Comparison of ENCODE assay signal across 21 mouse cellular contexts in genomic region chr4:110172028-110172427, GRCm38 (mm10).
A peak's percentile ranks its signal among the peaks of the same experiment; 100 is the strongest.
DNase-seq lines count a peak whose midpoint lies in the region; ATAC-seq and TF ChIP-seq lines count a peak whose summit lies in the region.
"Had no signal": no experiment of that assay in that cellular context is flagged by ENCODE, and none has a peak within 500 bp of the region (broad histone marks: within the 10 kb centered on the region; RNA-seq: fewer than 3 reads in every experiment).

No protein-coding gene starts in this region.

- POLR2A ChIA-PET in Patski (lab: Charles Lee) = no interaction called here

- TF ChIP-seq CTCF in Patski (IDR thresholded peaks at IDR 0.05) = no peak

- H3K27me3 ChIP-seq in Patski = no peaks in the 10 kb centered on the region

- ATAC-seq in Patski = peak; percentile 65
- ATAC-seq: activated CD4-positive, CD25-positive, alpha-beta regulatory T cell, adult 4 months; CD4-positive, CD25-positive, alpha-beta regulatory T cell, adult 4 months had no signal

- intact Hi-C loops in heart, postnatal 10 days (cut with DNase I) = no loop called here

- peak; percentile 56 for DNase-seq in heart, adult 11 months
- no peak for DNase-seq in heart, postnatal 10 days
- DNase-seq in 3T3-L1 (ENCODE audit: low read depth, low spot score) = peak; percentile 13
- no peak for DNase-seq in Patski (ENCODE audit: low read depth, low spot score)
- DNase-seq in embryo, embryonic 10 days (ENCODE audit: low spot score) = no peak
- DNase-seq in c-Kit-positive CD71-positive TER-119-positive erythroid progenitor cells, embryonic 14.5 days (ENCODE audit: low spot score) = no peak
- DNase-seq: adrenal gland, adult 2 months; adrenal gland, adult 8-10 months; adrenal gland, postnatal 10 days; adrenal gland, postnatal 14 days; adrenal gland, postnatal 25 days; adrenal gland, postnatal 36 days; B cell, adult 2 months; cerebellum, adult 11 months; cerebellum, adult 11-12 months; cerebellum, adult 18-20 months; cerebellum, adult 2 months; cerebellum, adult 8-10 months; cerebellum, adult 9-10 months had no signal

- in situ Hi-C loops in Patski (cut with MboI; ENCODE audit: low pct_unique_long_range_greater_than_20kb) = no loop called here

- CTCF ChIA-PET in Patski (lab: Charles Lee) = interaction anchor here (0.9 to 2.0 kb wide), 2 partner anchors 12 to 121 kb away, joined by 3 to 5 read pairs; no protein-coding TSS in a partner anchor

Comparison
In these comparisons a context has a peak if more than half of its experiments do, and no peak if none do; other contexts are left out.
1. DNase-seq: peak in heart, adult 11 months (single experiment) and 3T3-L1 (single experiment); none in heart, postnatal 10 days (0 of 2), Patski (single experiment), embryo, embryonic 10 days (single experiment) and c-Kit-positive CD71-positive TER-119-positive erythroid progenitor cells, embryonic 14.5 days (single experiment).